Mouse (Mus musculus) liver, postnatal 0 days (tissue): ENCODE measurements at regions not wholly inside any gene's neighbourhood (a gene's known extent, or its start where the extent isn't known, plus 50 kb on each side); places are given as distances from the start of the nearest gene placed in this dataset.

Experiments
- CTCF ChIP-seq: sonication (generic); IDR thresholded peaks from 2 replicates; pipeline ENCODE4 v1.5.1; 2016; ENCODE audit warnings: antibody characterized with exemption, low read depth
- EP300 ChIP-seq: IDR thresholded peaks from 2 replicates; pipeline ENCODE4 v1.6.1; 2016; ENCODE audit warnings: antibody characterized with exemption, low read depth, mild to moderate bottlenecking

DNA sequence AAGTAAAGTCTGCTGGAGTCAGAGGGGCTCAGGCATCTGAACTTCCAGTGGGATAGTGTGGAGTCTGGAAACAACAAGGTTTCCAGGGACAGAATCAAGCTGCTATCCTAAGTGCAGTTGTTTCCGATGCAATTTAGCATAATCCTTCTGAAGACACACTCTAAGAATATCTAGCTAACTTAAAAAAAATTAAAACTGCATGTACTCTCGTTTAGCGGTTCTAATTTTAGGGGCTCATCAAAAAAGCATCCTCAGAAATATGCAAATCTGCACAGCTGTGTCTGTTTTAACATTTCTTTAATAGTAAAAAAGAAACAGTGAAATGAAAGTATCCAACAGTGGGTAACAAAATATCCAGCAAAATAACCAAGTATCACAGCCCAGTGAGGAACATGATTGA, 64.5 kb upstream of the 1700020N01Rik start:
- no peak for TF ChIP-seq CTCF
- TF ChIP-seq EP300 = no peak
